Mouse (Mus musculus): ENCODE results near the gene Zdhhc4.

Zdhhc4 gene

DNA sequence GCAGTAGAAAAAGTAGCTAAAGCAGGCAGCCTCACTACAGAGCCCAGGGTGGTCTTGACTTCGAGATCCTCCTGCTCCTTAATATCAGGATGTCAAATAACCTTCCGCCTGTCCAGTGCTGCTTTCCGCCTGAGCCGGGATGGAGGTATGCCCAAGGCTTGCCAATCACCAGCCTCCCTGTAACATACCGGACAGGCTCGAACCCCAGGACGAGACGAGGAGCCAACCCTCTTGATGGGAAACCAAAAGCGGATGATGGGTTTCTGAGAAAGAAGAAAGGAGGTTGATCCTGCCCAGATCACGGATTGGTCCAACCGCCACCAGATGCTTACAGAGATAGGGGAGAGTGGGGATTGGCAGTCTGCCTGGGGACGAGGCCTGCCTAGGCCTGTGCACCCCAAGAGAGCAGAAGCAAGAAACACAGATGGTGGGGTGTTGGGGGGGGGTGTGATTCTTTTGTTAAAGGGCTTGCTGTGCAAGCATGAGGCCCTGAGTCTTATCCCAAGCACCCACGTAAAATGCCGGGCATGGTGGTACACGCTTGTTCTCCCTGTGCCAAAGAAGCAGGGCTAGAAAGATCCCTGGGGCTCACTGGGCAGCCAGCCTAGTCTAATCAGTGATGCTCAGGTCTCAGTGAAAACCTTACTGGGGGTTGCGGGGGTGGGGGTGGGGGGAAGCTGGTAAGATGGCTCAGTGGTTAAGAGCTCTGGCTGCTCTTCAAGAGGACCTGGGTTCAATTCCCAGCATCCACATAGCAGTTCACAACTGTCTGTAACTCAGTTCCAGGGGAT is 56.3 kb downstream of the Zdhhc4 start:
- DNase-seq (ENCODE audit: inconsistent ontology term) = no peak

DNA sequence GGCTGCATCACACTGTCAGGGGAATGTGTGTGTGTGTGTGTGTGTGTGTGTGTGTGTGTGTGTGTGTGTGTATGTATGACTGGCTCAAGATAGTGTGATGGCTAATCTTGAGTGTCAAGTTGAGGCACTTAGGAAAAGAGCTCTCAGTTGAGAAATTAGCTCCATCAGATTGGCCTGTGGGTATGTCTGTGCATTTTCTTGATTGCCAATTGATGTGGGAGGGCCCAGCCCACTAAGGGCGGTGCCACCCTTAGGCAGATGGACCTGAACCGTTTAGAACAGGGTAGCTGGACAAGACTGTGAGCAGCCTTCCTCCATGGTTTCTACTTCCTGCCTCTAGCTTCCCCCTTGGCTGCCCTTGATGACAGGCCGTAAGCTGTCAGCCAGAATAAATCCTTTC is 56.9 kb downstream of the Zdhhc4 start:
- DNase-seq (ENCODE audit: inconsistent ontology term) = no peak

DNA sequence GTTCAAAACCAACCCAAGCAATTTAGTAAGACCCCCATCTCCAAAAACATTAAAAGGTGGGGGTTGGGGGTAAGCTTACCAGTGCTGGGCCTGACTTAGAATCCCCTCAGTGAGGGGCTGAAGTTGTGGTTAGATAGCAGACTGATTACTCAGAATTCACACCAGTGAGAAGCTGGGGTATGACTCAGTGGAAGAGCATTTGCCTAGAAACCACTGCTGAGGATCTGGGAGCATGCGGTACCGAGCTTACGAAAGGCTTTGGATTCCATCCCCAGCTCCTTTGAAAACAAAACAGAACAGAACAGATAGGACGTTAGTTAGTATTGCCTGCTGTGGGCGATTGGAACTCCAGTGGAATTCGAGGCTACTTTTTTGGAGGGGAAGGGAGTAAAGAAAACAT is 57.4 kb downstream of the Zdhhc4 start:
- DNase-seq (ENCODE audit: inconsistent ontology term) = peak; percentile 94

DNA sequence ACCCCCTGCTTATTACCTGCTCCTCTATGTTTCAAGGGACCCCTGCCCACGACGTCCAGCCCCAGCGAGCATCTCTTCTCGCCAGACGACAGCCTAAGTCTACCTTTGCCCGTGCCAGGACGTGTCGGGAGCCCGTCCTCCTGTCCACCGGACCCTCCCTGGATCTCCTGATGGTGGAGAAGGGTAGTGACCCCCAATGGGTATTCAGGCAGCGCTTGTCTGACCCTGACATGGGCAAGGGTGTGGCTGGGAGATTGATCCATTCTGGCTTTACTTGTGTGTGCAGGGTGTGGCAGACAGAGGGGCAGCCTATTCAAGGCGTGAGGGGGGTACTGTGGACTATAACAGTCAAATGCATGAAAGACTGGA is 58.9 kb downstream of the Zdhhc4 start:
- DNase-seq (ENCODE audit: inconsistent ontology term) = no peak

DNA sequence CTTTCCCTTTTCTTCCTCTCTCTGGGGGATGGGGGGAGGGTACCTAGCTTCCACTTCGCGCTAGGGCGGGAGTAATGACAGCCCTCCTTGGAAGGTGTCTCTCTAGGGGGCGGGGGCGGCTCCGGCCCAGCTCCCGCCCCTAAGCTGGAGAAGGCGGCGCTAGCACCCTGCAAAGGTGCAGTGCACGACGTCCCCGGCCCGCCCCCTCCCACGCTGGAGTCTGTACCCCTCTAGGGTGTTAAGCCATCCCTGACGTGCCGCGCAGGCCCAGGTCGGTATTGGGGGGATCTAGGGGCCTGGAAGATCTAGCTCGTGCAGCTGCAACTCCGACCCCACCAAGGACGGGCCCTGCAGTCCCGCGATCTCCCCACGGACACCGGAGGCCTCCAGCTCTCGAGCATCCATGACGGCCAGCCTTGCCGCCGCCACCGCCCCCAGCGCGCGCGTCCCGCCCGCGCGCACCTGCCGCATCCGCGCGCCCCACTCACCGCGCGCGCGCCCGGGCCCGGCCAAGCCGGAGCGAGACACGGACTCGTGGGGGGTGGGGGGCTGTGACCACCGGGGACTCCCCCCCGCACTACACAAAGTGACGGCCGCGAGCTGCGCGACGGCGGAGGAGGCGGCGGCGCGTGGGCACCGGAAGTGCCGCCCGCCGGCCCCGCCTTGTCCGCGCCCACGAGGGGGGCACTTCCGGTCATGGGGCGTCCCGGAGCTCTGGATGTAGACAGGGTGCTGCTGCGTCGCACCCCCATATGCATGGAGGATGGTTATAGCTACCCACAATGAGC is 59.5 kb downstream of the Zdhhc4 start, which contains the start of gene Zfp316:
Gene Zfp316, minus strand, starts transcription at position 660 of the 788 bp plus-strand sequence.
- peak; percentile 81 for DNase-seq (ENCODE audit: inconsistent ontology term)

DNA sequence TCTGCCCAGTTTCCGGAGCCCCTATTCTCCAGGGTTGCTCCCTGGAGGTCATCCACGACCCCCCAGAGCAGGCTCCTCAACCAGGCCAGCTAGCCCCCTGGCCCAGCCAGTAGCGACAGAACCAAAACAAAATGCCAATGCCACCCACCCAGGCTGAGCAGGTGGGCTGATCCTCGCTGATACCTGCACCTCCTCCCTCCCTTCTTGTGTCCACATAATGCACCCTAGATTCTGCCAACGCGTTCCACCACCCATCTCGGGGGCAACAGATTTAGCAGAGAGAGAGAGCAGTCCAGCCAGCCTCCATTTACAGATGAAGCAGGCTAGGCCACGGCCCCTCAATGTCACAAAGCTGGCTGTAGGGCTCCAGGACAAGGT is 60.1 kb downstream of the Zdhhc4 start:
- DNase-seq (ENCODE audit: inconsistent ontology term) = no peak

DNA sequence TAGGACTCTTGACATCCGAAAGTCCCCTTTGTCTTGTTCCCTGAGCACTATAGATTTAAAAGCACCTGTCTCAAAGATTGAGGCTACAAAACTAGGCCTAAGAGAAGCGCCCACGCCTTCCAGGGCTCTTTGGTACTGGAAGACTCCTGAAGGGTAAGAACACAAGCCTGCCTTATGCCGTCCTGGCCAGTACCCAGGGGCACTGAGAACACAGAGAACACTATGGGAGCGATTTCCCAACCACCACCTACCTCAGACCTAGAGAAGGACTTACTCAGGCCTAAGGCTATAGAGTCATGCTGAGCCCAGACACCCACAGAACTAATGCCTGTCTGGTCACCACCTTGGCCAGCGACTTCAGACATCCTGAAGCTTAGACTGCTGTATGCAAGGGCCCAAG is 62.3 kb downstream of the Zdhhc4 start:
- no peak for DNase-seq (ENCODE audit: inconsistent ontology term)

Data from Muller cell, postnatal 12 days (primary cell).